Mouse (Mus musculus) stomach, postnatal 0 days (tissue): ENCODE results near the gene Shd.

Experiments
- CTCF ChIP-seq: IDR thresholded peaks from 2 replicates; pipeline ENCODE4 v1.5.1; 2016; ENCODE audit warnings: antibody characterized with exemption, low read depth, mild to moderate bottlenecking, moderate library complexity
- EP300 ChIP-seq: optimal IDR thresholded peaks from 2 replicates; pipeline ENCODE3; 2016; ENCODE audit warnings: antibody characterized with exemption

GRCm38 (mm10) chr17:55977301-55977700 is 7.0 kb downstream of the Shd start:
- TF ChIP-seq CTCF (no peak), EP300 (no peak)
